Mouse (Mus musculus) midbrain, embryonic 14.5 days (tissue): ENCODE data around the gene Ly9. TPM values are rescaled to one million over a fixed set of nuclear protein-coding genes. Genes with fewer than 3 reads are reported as not detected.

Experiments
- ATAC-seq: fragments of 200-750 bp; cut with Nextera tagmentation; 2 replicates; pipeline ENCODE4 v1.8.0; 2017; ENCODE audit warnings: moderate number of reproducible peaks, moderate library complexity; ENCODE audit not compliant: low FRiP score, low TSS enrichment
- DNase-seq: peaks from one replicate; pipeline ENCODE4 v3.0.0-alpha.2; 2015
- H3K27ac ChIP-seq: fragments of 300-500 bp; sonication (generic); replicated peaks from 2 replicates; pipeline ENCODE4 v1.5.1; 2014; ENCODE audit warnings: mild to moderate bottlenecking, low read depth, low read length, moderate library complexity
- H3K27me3 ChIP-seq: fragments of 300-500 bp; sonication (generic); 2 replicates; pipeline ENCODE4 v1.6.1; 2014; ENCODE audit warnings: low read length, control low read depth, mixed read lengths; ENCODE audit not compliant: control insufficient read depth, insufficient read depth
- H3K36me3 ChIP-seq: fragments of 300-500 bp; sonication (generic); 2 replicates; pipeline ENCODE4 v1.6.1; 2014; ENCODE audit warnings: low read length, control low read depth; ENCODE audit not compliant: control insufficient read depth, insufficient read depth
- H3K4me1 ChIP-seq: fragments of 300-500 bp; sonication (generic); 2 replicates; pipeline ENCODE4 v1.6.1; 2014; ENCODE audit warnings: mild to moderate bottlenecking, antibody characterized with exemption, low read length, control low read depth; ENCODE audit not compliant: control insufficient read depth, insufficient read depth
- H3K4me2 ChIP-seq: fragments of 300-500 bp; sonication (generic); 2 replicates; pipeline ENCODE4 v1.6.1; 2014; ENCODE audit warnings: mild to moderate bottlenecking, low read length, moderate library complexity
- H3K4me3 ChIP-seq: fragments of 300-500 bp; sonication (generic); replicated peaks from 2 replicates; pipeline ENCODE4 v1.5.1; 2014; ENCODE audit warnings: low read depth, low read length
- H3K9ac ChIP-seq: fragments of 300-500 bp; sonication (generic); replicated peaks from 2 replicates; pipeline ENCODE4 v1.6.1; 2014; ENCODE audit warnings: mild to moderate bottlenecking, low read length, moderate library complexity
- H3K9me3 ChIP-seq: fragments of 300-500 bp; sonication (generic); 2 replicates; pipeline ENCODE4 v1.6.1; 2016; ENCODE audit warnings: low read length, control low read depth, mixed read lengths; ENCODE audit not compliant: control insufficient read depth
- WGBS: fragments of 180-500 bp; shearing (Covaris S2); extraction: QIAGEN DNeasy Blood & Tissue Kit; methylation state at CpG from one replicate; pipeline ENCODE4 v1.1.7; 2014; 5-methylcytosine and 5-hydroxymethylcytosine counted together
- polyA plus RNA-seq: library from polyadenylated mRNA; unstranded; fragments of >200 nt; fragmentation: Nextera tagmentation; extraction: Ambion mirVana; gene quantifications from 2 replicates; pipeline ENCODE4 v1.2.1, GENCODE M21; 2014

Ly9 gene
- polyA plus RNA-seq, 1 experiment from 2014 or later: not detected

- H3K9ac ChIP-seq: no peak overlapping the region
- no peak overlapping the region for H3K4me3 ChIP-seq
- no peaks in the 10 kb centered on the region for H3K4me1 ChIP-seq
- H3K27me3 ChIP-seq: no peaks in the 10 kb centered on the region
- ATAC-seq (peak; percentile 27; the same call in 1 of the 2 replicates), DNase-seq (peak; percentile 82)
- no peaks in the 10 kb centered on the region for H3K9me3 ChIP-seq
- H3K36me3 ChIP-seq: no peaks in the 10 kb centered on the region
- H3K27ac ChIP-seq: no peak overlapping the region
- 23% methylated on average over 8 of the region's 8 CpGs for WGBS
- H3K4me2 ChIP-seq: no peak overlapping the region
These were observed 40.4 kb downstream of the Ly9 start for GRCm38 (mm10) chr1:171566777-171567176.

GRCm38 (mm10) chr1:171565888-171566287 is 41.3 kb downstream of the Ly9 start:
- H3K9ac ChIP-seq: no peak overlapping the region
- ATAC-seq (no peak), DNase-seq (no peak)
- H3K9me3 ChIP-seq: no peaks in the 10 kb centered on the region
- H3K27ac ChIP-seq: no peak overlapping the region
- no peak overlapping the region for H3K4me2 ChIP-seq
- H3K27me3 ChIP-seq: no peaks in the 10 kb centered on the region
- 83% methylated on average over 4 of the region's 4 CpGs for WGBS
- no peaks in the 10 kb centered on the region for H3K36me3 ChIP-seq
- H3K4me1 ChIP-seq: no peaks in the 10 kb centered on the region
- H3K4me3 ChIP-seq: no peak overlapping the region

- Histone ChIP-seq H3K4me3 (no peak overlapping the region), H3K27me3 (no peaks in the 10 kb centered on the region), H3K27ac (no peak overlapping the region), H3K9ac (no peak overlapping the region), H3K9me3 (no peaks in the 10 kb centered on the region), H3K4me2 (no peak overlapping the region), H3K4me1 (no peaks in the 10 kb centered on the region), H3K36me3 (no peaks in the 10 kb centered on the region)
- DNase-seq (peak; percentile 57), ATAC-seq (no peak)
- 60% methylated on average over 3 of the region's 3 CpGs for WGBS
These were observed 43.0 kb downstream of the Ly9 start for GRCm38 (mm10) chr1:171564247-171564646.

- H3K9ac ChIP-seq: no peak overlapping the region
- no peak for DNase-seq
- 82% methylated on average over 2 of the region's 2 CpGs for WGBS
- no peak for ATAC-seq
- no peak overlapping the region for H3K27ac ChIP-seq
- H3K4me3 ChIP-seq: no peak overlapping the region
- H3K36me3 ChIP-seq: no peaks in the 10 kb centered on the region
- H3K4me1 ChIP-seq: no peaks in the 10 kb centered on the region
- no peaks in the 10 kb centered on the region for H3K9me3 ChIP-seq
- no peaks in the 10 kb centered on the region for H3K27me3 ChIP-seq
- H3K4me2 ChIP-seq: no peak overlapping the region
These were observed 44.2 kb downstream of the Ly9 start for GRCm38 (mm10) chr1:171563042-171563441.

- H3K27me3 ChIP-seq: no peaks in the 10 kb centered on the region
- no peak for DNase-seq
These were observed 45.5 kb downstream of the Ly9 start for GRCm38 (mm10) chr1:171561639-171562225.

GRCm38 (mm10) chr1:171561200-171561599 is 46.0 kb downstream of the Ly9 start:
- no peaks in the 10 kb centered on the region for H3K36me3 ChIP-seq
- H3K4me1 ChIP-seq: no peaks in the 10 kb centered on the region
- no peak overlapping the region for H3K27ac ChIP-seq
- no peaks in the 10 kb centered on the region for H3K27me3 ChIP-seq
- 71% methylated on average over 1 of the region's 1 CpGs for WGBS
- H3K9ac ChIP-seq: no peak overlapping the region
- no peak overlapping the region for H3K4me3 ChIP-seq
- no peak overlapping the region for H3K4me2 ChIP-seq
- H3K9me3 ChIP-seq: no peaks in the 10 kb centered on the region
- no peak for ATAC-seq
- DNase-seq: no peak

More at GRCm38 (mm10) chr1:171561639-171562225, 45.5 kb downstream of the Ly9 start:
- no peaks in the 10 kb centered on the region for H3K4me1 ChIP-seq
- H3K4me3 ChIP-seq: no peak overlapping the region
- H3K9ac ChIP-seq: no peak overlapping the region
- ATAC-seq: no peak
- no peak overlapping the region for H3K27ac ChIP-seq
- 69% methylated on average over 9 of the region's 11 CpGs for WGBS
- no peaks in the 10 kb centered on the region for H3K9me3 ChIP-seq
- H3K4me2 ChIP-seq: no peak overlapping the region
- no peaks in the 10 kb centered on the region for H3K36me3 ChIP-seq

GRCm38 (mm10) chr1:171560262-171560661 is 46.9 kb downstream of the Ly9 start:
- no peaks in the 10 kb centered on the region for H3K9me3 ChIP-seq
- H3K4me1 ChIP-seq: no peaks in the 10 kb centered on the region
- no peaks in the 10 kb centered on the region for H3K27me3 ChIP-seq
- 89% methylated on average over 2 of the region's 2 CpGs for WGBS
- no peak overlapping the region for H3K4me3 ChIP-seq
- no peak overlapping the region for H3K9ac ChIP-seq
- no peaks in the 10 kb centered on the region for H3K36me3 ChIP-seq
- H3K4me2 ChIP-seq: no peak overlapping the region
- DNase-seq: no peak
- H3K27ac ChIP-seq: no peak overlapping the region
- no peak for ATAC-seq

GRCm38 (mm10) chr1:171558898-171559297 is 48.3 kb downstream of the Ly9 start, which contains the start of gene Cd244a:
TSS of gene Cd244a (plus strand) at chr1:171559193.
- WGBS: 82% methylated on average over 4 of the region's 4 CpGs
- Histone ChIP-seq H3K4me1 (no peaks in the 10 kb centered on the region), H3K4me3 (no peak within 1 kb of the TSS), H3K36me3 (no peaks in the 10 kb centered on the region), H3K27me3 (no peaks in the 10 kb centered on the region), H3K4me2 (no peak within 1 kb of the TSS), H3K27ac (no peak within 1 kb of the TSS), H3K9me3 (no peaks in the 10 kb centered on the region), H3K9ac (no peak within 1 kb of the TSS)
- ATAC-seq: no peak
- no peak for DNase-seq

- Histone ChIP-seq H3K27me3 (no peaks in the 10 kb centered on the region), H3K27ac (no peak overlapping the region), H3K36me3 (no peaks in the 10 kb centered on the region), H3K9ac (no peak overlapping the region), H3K4me3 (no peak overlapping the region), H3K4me2 (no peak overlapping the region), H3K4me1 (no peaks in the 10 kb centered on the region), H3K9me3 (no peaks in the 10 kb centered on the region)
- DNase-seq (no peak), ATAC-seq (no peak)
- 79% methylated on average over 6 of the region's 6 CpGs for WGBS
These were observed 48.8 kb downstream of the Ly9 start for GRCm38 (mm10) chr1:171558407-171558806.
